Mouse (Mus musculus) embryonic facial prominence, embryonic 11.5 days (tissue): ENCODE results near the gene Rab1a. TPM values are rescaled to one million over a fixed set of nuclear protein-coding genes. Genes with fewer than 3 reads are reported as not detected.

Experiments used
- ATAC-seq: fragments of 200-750 bp; cut with Nextera tagmentation; replicated peaks from 2 replicates; pipeline ENCODE4 v1.8.0; 2017; ENCODE audit warnings: low read depth; ENCODE audit not compliant: insufficient number of reproducible peaks, low FRiP score, low TSS enrichment
- DNase-seq: peaks from one replicate; pipeline ENCODE4 v3.0.0-alpha.2; 2015; ENCODE audit warnings: low spot score
- H3K27ac ChIP-seq: fragments of 300-500 bp; sonication (generic); replicated peaks from 2 replicates; pipeline ENCODE4 v1.5.1; 2014; ENCODE audit warnings: mild to moderate bottlenecking, low read depth, low read length, control low read depth
- H3K27me3 ChIP-seq: fragments of 300-500 bp; sonication (generic); 2 replicates; pipeline ENCODE4 v1.6.1; 2014; ENCODE audit warnings: mild to moderate bottlenecking, low read length, moderate library complexity, mixed read lengths; ENCODE audit not compliant: control insufficient read depth, insufficient read depth
- H3K36me3 ChIP-seq: fragments of 300-500 bp; sonication (generic); replicated peaks from 2 replicates; pipeline ENCODE4 v1.6.1; 2014; ENCODE audit warnings: low read depth, mild to moderate bottlenecking, low read length, moderate library complexity, mixed read lengths; ENCODE audit not compliant: control insufficient read depth, insufficient read depth
- H3K4me1 ChIP-seq: fragments of 300-500 bp; sonication (generic); 2 replicates; pipeline ENCODE4 v1.6.1; 2014; ENCODE audit warnings: low read length, mixed read lengths; ENCODE audit not compliant: control insufficient read depth, insufficient read depth
- H3K4me2 ChIP-seq: fragments of 300-500 bp; sonication (generic); 2 replicates; pipeline ENCODE4 v1.6.1; 2014; ENCODE audit warnings: low read depth, mild to moderate bottlenecking, control low read depth, low read length, moderate library complexity
- H3K4me3 ChIP-seq: fragments of 300-500 bp; sonication (generic); 2 replicates; pipeline ENCODE4 v1.5.1; 2014; ENCODE audit warnings: low read depth, low read length, control low read depth
- H3K9ac ChIP-seq: fragments of 300-500 bp; sonication (generic); replicated peaks from 2 replicates; pipeline ENCODE4 v1.6.1; 2014; ENCODE audit warnings: mild to moderate bottlenecking, control low read depth, low read length
- H3K9me3 ChIP-seq: fragments of 300-500 bp; sonication (generic); replicated peaks from 2 replicates; pipeline ENCODE4 v1.6.1; 2016; ENCODE audit warnings: mild to moderate bottlenecking, low read length, inconsistent platforms, mixed read lengths; ENCODE audit not compliant: control insufficient read depth
- WGBS: fragments of 180-500 bp; shearing (Covaris S2); extraction: QIAGEN DNeasy Blood & Tissue Kit; methylation state at CpG from one replicate; pipeline ENCODE4 v1.1.7; 2014; 5-methylcytosine and 5-hydroxymethylcytosine counted together
- polyA plus RNA-seq: library from polyadenylated mRNA; unstranded; fragments of >200 nt; fragmentation: Nextera tagmentation; extraction: Ambion mirVana; gene quantifications from 2 replicates; pipeline ENCODE4 v1.2.1, GENCODE M21; 2014

The Rab1a gene
- polyA plus RNA-seq, 1 experiment from 2014 or later: 251 TPM

DNA sequence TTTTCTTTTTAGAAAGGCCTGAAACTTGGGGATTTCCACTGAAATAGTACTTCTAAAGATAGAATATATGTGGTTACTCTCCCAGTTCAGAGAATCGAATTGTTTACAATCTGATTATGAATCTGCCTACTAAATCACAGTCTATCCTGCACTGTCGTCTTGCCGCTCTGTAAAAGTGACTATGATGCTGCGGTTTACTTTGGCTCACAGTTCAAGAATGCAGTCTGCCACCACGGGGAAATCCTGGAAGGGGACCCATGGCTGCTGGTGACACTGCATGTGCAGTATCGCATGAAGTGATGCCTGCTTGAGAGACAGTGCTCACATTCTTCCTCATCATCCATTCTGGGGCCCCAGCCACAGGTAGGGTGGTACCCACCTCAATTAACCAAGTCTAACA, 44.1 kb downstream of the Rab1a start:
- H3K36me3 ChIP-seq: peaks cover 4% of the 10 kb centered on the region
- H3K9ac ChIP-seq: no peak overlapping the region
- no peak for DNase-seq
- no peaks in the 10 kb centered on the region for H3K27me3 ChIP-seq
- H3K4me3 ChIP-seq: no peak overlapping the region
- H3K4me2 ChIP-seq: no peak overlapping the region
- no peaks in the 10 kb centered on the region for H3K9me3 ChIP-seq
- WGBS: 90% methylated on average over 6 of the region's 6 CpGs
- H3K27ac ChIP-seq: no peak overlapping the region
- ATAC-seq: no peak
- H3K4me1 ChIP-seq: peaks cover 6% of the 10 kb centered on the region

DNA sequence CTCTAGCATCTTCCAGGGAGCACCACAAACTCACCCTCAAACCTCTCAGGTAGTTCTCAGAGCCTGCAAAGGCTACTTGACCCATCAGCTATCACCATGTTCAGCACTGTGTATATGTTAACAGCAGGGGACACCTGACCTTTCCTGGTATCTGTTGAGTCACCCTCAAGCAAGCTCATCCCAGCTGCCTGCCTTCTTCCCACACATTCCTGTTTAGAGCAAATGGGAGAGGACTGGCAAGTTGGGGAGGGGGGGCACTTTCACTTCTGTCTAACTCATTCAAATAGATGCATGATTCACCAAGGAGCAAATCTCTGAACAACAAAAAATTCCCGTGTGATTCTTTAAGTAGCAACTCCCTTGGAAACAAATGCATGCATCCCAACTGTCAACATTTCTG, 45.4 kb downstream of the Rab1a start:
- 88% methylated on average over 1 of the region's 1 CpGs for WGBS
- H3K36me3 ChIP-seq: peaks cover 4% of the 10 kb centered on the region; the same call in 1 of the 2 replicates
- no peak overlapping the region for H3K27ac ChIP-seq
- H3K4me1 ChIP-seq: peaks cover 6% of the 10 kb centered on the region
- DNase-seq: no peak
- H3K4me2 ChIP-seq: no peak overlapping the region
- H3K9ac ChIP-seq: no peak overlapping the region
- no peaks in the 10 kb centered on the region for H3K27me3 ChIP-seq
- no peak for ATAC-seq
- H3K9me3 ChIP-seq: no peaks in the 10 kb centered on the region
- no peak overlapping the region for H3K4me3 ChIP-seq

DNA sequence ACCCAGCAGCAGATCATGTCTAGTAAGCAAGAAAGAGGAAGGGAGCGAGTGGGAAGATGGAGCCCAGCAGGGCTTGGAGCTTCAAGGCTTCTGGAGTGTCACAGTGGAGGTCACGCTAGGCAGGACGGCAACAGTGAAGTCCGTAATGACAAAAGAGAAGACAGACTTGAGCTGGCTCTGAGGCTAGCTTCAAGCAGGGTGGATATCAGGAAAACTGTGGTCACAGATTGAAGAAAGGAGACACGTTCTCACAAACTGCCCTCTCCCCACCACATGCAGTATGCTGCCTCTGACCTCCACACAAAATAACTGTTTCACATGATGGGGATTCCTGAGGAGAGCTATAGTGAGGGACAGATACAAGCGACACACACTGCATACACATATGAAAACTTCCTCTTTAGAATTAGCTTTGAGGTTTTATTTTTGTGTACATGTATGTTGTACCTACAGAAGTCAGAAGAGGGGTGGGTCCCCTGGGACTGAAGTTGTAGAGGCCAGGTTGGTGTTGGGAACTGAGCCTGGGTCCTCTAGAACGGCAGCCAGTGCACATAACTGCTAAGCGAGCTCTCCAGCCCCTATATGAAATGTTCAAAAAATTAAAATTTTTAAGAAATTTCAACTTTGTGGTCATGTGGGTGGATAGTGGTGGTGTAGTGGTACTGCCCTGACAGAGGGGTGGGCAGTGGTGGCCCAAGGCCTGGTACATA, 46.1 kb downstream of the Rab1a start:
- Histone ChIP-seq H3K27ac (no peak overlapping the region), H3K9ac (no peak overlapping the region), H3K4me1 (peaks cover 6% of the 10 kb centered on the region), H3K9me3 (no peaks in the 10 kb centered on the region), H3K27me3 (no peaks in the 10 kb centered on the region), H3K4me2 (no peak overlapping the region), H3K4me3 (no peak overlapping the region), H3K36me3 (no peaks in the 10 kb centered on the region)
- ATAC-seq: no peak
- DNase-seq: no peak
- WGBS: 92% methylated on average over 8 of the region's 8 CpGs

DNA sequence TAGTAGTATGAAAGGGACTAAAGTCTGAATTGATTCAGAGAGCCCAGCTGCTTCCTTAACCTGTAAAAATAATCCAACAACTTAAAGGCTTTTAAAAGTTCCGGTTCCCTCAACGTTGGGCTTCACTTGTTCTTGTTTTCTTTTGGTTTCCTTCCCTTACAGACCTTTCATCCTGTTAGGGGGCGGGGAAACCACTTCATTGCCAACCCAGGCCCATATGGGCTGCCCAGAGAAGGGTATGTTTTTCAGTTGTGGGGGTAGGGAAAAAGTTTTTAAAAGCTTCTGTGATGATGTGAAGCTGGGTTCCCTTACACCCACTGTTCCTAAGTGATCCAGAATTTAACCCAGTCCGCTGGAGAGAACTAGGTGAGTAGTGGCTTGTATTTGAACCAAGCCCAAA, 47.0 kb downstream of the Rab1a start:
- peak overlapping the region; percentile 92 for H3K4me3 ChIP-seq
- no peaks in the 10 kb centered on the region for H3K9me3 ChIP-seq
- peak; percentile 49 for DNase-seq
- no peak overlapping the region for H3K27ac ChIP-seq
- peak overlapping the region; percentile 69 for H3K4me2 ChIP-seq
- peak overlapping the region; percentile 97 for H3K9ac ChIP-seq
- H3K27me3 ChIP-seq: no peaks in the 10 kb centered on the region
- peaks cover 4% of the 10 kb centered on the region for H3K4me1 ChIP-seq
- 14% methylated on average over 4 of the region's 4 CpGs for WGBS
- no peak for ATAC-seq
- H3K36me3 ChIP-seq: no peaks in the 10 kb centered on the region

DNA sequence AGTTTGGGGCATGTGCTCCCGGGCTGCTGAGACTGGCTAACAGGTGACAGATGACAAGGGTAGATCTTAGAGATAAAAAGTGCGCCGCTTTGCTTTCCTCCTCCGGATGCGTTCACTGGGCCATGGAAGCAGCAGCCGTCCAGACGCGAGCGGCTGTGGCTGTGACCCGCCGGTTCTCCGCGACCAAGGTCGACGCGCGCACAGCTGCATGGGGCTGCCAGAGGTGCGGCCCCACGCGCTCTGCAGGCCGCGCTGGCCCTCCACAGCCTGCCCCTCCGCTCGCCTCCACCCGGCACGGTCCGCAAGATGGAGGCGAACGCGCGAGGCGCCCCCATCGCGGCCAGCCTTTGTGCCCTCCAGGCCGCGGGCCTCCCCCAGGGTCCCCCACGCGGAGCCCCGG, 47.6 kb downstream of the Rab1a start:
- WGBS: under 1% methylated on average over 37 of the region's 39 CpGs
- ATAC-seq: peak; percentile 74
- Histone ChIP-seq H3K27me3 (no peaks in the 10 kb centered on the region), H3K4me2 (peak overlapping the region; percentile 69), H3K27ac (peak overlapping the region; percentile 88), H3K4me3 (peak overlapping the region; percentile 92), H3K9ac (peak overlapping the region; percentile 97), H3K9me3 (no peaks in the 10 kb centered on the region), H3K36me3 (no peaks in the 10 kb centered on the region), H3K4me1 (0 out of 2 replicates have a peak, but pooled peaks cover 2% of the 10 kb centered on the region)
- peak; percentile 62 for DNase-seq

DNA sequence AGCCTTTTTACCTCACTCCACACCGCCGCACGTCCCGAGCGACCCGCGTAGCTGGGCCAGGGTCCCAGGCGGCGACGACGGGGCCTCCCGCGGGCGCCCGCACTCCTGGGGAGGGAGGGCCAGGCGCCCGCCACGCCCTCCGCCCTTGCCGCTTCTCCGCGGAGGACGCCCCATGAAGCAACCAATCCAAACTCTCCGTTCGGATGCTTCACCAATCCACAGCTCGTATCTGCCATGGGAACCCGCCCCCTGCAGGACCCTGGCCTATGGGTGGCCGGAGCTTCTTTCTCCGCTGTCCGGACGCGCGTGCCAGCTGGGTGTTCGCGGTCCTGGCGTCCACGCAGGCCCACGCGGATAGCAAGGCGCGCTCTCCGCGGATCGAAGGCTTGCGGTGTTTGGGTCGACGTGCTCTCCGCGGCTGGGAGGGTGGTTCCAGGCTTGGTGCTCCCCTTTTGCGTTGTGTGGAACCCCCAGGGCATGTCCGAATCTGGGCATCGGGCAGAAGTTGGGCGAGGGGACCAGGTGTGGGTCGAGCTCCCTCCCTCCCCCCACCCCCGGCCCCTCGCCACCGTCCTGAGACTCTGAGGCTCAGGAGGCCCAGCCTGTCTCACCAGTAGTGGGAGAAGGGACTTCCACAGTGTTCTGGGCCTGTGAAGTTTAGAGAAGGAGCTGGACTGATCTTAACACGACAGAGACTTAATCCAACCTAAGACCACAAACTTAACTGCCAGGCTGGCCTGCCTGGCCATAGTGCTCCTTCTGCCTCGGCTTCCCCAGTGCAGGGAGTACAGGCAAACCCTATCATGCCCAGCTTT, 48.3 kb downstream of the Rab1a start, which contains the start of gene Cep68:
Gene Cep68 (minus strand): TSS at position 134 of the 815 bp plus-strand sequence.
- Histone ChIP-seq H3K9me3 (no peaks in the 10 kb centered on the region), H3K4me1 (0 out of 2 replicates have a peak, but pooled peaks cover 2% of the 10 kb centered on the region), H3K4me2 (peak within 1 kb of the TSS; percentile 69), H3K36me3 (no peaks in the 10 kb centered on the region), H3K4me3 (peak within 1 kb of the TSS; percentile 92), H3K27ac (peak within 1 kb of the TSS; percentile 88), H3K27me3 (no peaks in the 10 kb centered on the region), H3K9ac (peak within 1 kb of the TSS; percentile 97)
- ATAC-seq (peak; percentile 97), DNase-seq (peak; percentile 96)
- WGBS: under 1% methylated on average over 51 of the region's 59 CpGs

DNA sequence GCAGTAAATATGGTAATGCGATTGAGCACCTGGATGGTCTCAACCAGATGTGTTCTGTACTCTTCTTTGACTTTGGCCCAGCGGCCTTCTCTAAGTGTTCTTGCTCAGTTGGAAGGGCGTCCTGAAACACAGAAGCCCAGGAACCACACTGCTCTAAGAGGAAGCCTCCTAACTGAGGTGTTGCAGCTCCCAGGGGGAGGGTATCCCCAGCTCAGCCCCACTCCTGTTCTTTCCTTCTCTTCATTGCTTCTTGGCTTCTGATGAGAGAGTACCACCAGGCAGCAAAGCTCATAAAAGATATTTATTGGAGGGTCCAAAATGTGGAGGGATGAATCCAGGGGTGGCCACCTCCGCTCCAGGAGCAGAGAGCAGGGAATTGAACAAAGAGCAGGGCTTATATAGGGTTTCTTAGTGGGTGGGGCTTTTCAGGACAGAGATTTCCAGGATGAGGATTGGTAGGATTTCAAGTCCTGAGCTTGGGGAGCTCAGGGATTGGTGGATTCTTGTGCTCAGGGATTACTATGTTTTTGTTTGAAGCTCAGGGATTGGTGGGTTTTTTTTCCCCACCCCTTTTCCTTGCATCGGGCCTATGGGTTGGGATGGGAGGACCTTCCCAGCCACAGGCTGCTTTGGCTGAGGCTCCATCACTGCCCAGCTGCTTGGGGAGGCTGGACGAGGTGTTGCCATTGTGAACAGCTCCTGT, 49.4 kb downstream of the Rab1a start:
- ATAC-seq: no peak
- Histone ChIP-seq H3K4me3 (no peak overlapping the region), H3K36me3 (no peaks in the 10 kb centered on the region), H3K9me3 (no peaks in the 10 kb centered on the region), H3K27ac (no peak overlapping the region), H3K4me2 (no peak overlapping the region), H3K27me3 (no peaks in the 10 kb centered on the region), H3K9ac (no peak overlapping the region), H3K4me1 (no peaks in the 10 kb centered on the region)
- 84% methylated on average over 6 of the region's 6 CpGs for WGBS
- DNase-seq: no peak
